Mouse (Mus musculus): ENCODE results near the gene Tagap. TPM values are rescaled to one million over a fixed set of nuclear protein-coding genes. Genes with fewer than 3 reads are reported as not detected.

Tagap gene
- polyA plus RNA-seq, 1 experiment from 2014 or later, result 1.5 TPM

DNA sequence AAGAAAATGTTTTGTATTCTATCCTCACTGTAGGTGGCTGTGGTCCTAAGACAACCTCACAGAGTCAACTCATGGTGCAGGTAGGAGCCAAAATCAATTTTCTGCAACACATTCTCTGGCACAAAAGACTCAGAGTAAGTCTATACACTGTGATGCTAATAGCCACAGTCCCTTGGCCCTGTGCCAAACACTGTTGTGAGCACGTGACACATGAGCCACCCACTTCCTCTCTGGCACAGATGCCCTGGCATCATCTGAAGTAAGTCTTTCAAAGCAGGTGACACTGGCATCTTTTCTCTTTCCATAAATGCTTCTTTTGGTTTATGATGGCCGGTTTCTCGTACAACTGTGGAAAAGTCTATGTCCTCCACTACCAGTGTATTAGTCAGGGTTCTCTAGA, 23.4 kb upstream of the Tagap start:
- no peak overlapping the region for H3K9ac ChIP-seq (replicated peaks)
- TF ChIP-seq EP300 (IDR thresholded peaks at IDR 0.05; ENCODE audit: low read depth) (no peak), CTCF (IDR thresholded peaks at IDR 0.05; ENCODE audit: low read depth) (no peak)
- peak; percentile 27 for DNase-seq
- H3K4me3 ChIP-seq (ENCODE audit: low read depth, low read length), result no peak overlapping the region
- ATAC-seq, result no peak
- no peaks in the 10 kb centered on the region for H3K36me3 ChIP-seq (replicated peaks; ENCODE audit: insufficient read depth, low read length)
- H3K9me3 ChIP-seq (ENCODE audit: low read length), result no peaks in the 10 kb centered on the region
- H3K4me2 ChIP-seq (ENCODE audit: low read depth, low read length), result no peak overlapping the region
- 67% methylated on average over 3 of the region's 3 CpGs for WGBS (ENCODE audit: insufficient replicate concordance)
- no peak overlapping the region for H3K27ac ChIP-seq (ENCODE audit: low read depth)
- H3K27me3 ChIP-seq (ENCODE audit: insufficient read depth, low read length), result no peaks in the 10 kb centered on the region
- H3K4me1 ChIP-seq (ENCODE audit: insufficient read depth), result no peaks in the 10 kb centered on the region; the same call in 1 of the 2 replicates

DNA sequence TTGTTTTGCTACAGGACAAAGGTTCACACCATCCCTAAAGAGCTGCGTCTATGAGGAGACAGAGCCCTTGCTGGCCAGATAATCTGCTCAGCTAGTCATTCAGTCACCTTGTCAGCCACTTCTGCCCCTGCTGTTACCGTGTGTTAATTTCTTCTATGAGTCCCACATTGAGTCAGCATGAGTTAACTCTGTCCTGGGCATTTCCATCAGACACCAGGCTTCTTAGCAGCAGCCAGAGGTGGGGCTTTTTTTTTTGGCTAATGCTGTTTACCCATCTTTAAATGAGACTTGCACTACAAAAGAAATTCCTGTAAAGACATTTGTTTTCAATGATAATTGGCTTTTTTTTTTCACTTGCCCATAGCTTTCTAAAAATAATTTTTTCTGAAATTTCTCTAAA, 20.8 kb upstream of the Tagap start:
- ATAC-seq, result no peak
- TF ChIP-seq EP300 (IDR thresholded peaks at IDR 0.05; ENCODE audit: low read depth), result no peak
- no peak for TF ChIP-seq CTCF (IDR thresholded peaks at IDR 0.05; ENCODE audit: low read depth)
- WGBS (ENCODE audit: insufficient replicate concordance), result 28% methylated on average over 2 of the region's 2 CpGs
- DNase-seq, result no peak
- Histone ChIP-seq H3K36me3 (replicated peaks; ENCODE audit: insufficient read depth, low read length) (no peaks in the 10 kb centered on the region), H3K27me3 (ENCODE audit: insufficient read depth, low read length) (no peaks in the 10 kb centered on the region), H3K4me1 (ENCODE audit: insufficient read depth) (no peaks in the 10 kb centered on the region), H3K27ac (ENCODE audit: low read depth) (no peak overlapping the region), H3K9me3 (ENCODE audit: low read length) (no peaks in the 10 kb centered on the region), H3K4me3 (ENCODE audit: low read depth, low read length) (no peak overlapping the region), H3K4me2 (ENCODE audit: low read depth, low read length) (no peak overlapping the region), H3K9ac (replicated peaks) (no peak overlapping the region)

DNA sequence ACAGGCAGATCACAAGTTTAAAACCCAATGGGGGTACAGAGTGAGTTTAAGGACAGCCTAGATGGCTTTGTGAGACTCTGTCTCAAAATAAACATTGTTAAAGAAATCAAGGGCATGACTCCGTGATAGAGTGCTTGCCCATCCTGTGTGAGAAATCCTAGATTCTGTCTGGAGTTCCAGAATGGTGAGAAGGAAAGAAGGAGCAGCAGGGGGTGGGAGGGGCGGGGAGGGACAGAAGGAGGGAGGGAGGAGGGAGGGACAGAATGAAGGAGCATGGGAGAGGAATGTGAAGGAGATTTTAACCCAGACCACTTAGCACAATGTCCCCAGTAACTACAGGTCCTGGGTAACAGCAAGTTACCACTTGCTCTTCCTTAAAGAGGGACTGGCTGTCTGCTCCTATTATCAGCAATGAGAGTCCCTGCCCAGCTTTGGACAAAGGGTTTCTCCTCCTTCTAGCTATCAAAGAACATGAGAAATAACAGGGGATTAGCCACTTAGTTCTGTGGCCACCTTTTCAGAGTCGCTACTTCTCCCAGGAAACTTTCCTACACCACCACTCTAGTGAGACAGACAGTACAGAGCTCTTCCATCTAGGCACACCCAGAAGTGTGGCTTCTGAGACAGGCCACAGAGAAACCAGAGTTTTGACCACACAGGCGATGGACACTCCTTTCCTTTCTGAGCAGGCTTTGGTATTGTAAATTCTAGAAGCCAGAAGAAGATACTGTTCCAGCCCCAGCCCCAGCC, 19.7 kb upstream of the Tagap start:
- H3K9ac ChIP-seq (replicated peaks), result no peak overlapping the region
- no peak overlapping the region for H3K4me3 ChIP-seq (ENCODE audit: low read depth, low read length)
- peaks cover 3% of the 10 kb centered on the region; the same call in 1 of the 2 replicates for H3K9me3 ChIP-seq (ENCODE audit: low read length)
- H3K36me3 ChIP-seq (replicated peaks; ENCODE audit: insufficient read depth, low read length), result no peaks in the 10 kb centered on the region
- ATAC-seq (no peak), DNase-seq (no peak)
- TF ChIP-seq CTCF (IDR thresholded peaks at IDR 0.05; ENCODE audit: low read depth), result no peak
- no peak overlapping the region for H3K4me2 ChIP-seq (ENCODE audit: low read depth, low read length)
- H3K27ac ChIP-seq (ENCODE audit: low read depth), result no peak overlapping the region
- 0 out of 2 replicates have a peak, but pooled peaks cover 2% of the 10 kb centered on the region for H3K27me3 ChIP-seq (ENCODE audit: insufficient read depth, low read length)
- WGBS (ENCODE audit: insufficient replicate concordance), result 45% methylated on average over 4 of the region's 4 CpGs
- H3K4me1 ChIP-seq (ENCODE audit: insufficient read depth), result no peaks in the 10 kb centered on the region

DNA sequence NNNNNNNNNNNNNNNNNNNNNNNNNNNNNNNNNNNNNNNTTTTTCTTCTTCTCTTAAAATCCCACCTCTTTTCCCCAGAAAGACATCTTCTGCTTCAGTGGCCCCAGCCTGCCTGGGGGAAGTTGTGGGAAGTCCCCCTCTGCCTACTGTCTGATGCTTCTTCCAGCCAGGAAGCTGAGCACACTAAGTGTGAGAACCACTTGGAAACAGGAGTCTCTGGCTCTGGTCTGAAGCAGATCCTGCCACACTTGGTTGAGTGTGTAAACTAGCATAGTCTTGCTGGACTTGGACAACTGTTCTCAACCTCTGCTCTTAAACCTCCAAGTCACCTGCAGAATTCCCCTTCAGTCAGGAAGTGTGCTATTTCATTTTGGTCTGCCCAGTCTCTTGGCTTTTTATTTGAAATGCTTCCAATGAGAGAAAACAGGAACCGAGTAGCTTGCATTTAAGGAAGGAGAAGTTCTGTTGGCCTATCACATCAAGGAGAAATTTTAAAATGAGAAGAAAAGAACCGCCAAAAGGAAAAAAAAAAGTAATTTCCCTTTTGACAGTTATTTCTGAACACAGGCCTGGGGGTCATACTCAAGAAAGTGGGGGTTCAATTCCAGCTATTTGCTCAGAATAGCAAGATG, 11.1 kb upstream of the Tagap start:
- peak overlapping the region; percentile 48 for H3K27ac ChIP-seq (ENCODE audit: low read depth)
- DNase-seq, result no peak
- no peak for ATAC-seq
- no peaks in the 10 kb centered on the region for H3K36me3 ChIP-seq (replicated peaks; ENCODE audit: insufficient read depth, low read length)
- no peak overlapping the region for H3K4me3 ChIP-seq (ENCODE audit: low read depth, low read length)
- no peak overlapping the region for H3K4me2 ChIP-seq (ENCODE audit: low read depth, low read length)
- TF ChIP-seq EP300 (IDR thresholded peaks at IDR 0.05; ENCODE audit: low read depth) (no peak), CTCF (IDR thresholded peaks at IDR 0.05; ENCODE audit: low read depth) (no peak)
- no peak overlapping the region for H3K9ac ChIP-seq (replicated peaks)
- H3K4me1 ChIP-seq (ENCODE audit: insufficient read depth), result peaks cover 4% of the 10 kb centered on the region; the same call in 1 of the 2 replicates
- 26% methylated on average over 2 of the region's 2 CpGs for whole genome bisulfite sequencing (ENCODE audit: insufficient replicate concordance)
- peaks cover 5% of the 10 kb centered on the region; the same call in 1 of the 2 replicates for H3K9me3 ChIP-seq (ENCODE audit: low read length)
- H3K27me3 ChIP-seq (ENCODE audit: insufficient read depth, low read length), result 0 out of 2 replicates have a peak, but pooled peaks cover 3% of the 10 kb centered on the region

DNA sequence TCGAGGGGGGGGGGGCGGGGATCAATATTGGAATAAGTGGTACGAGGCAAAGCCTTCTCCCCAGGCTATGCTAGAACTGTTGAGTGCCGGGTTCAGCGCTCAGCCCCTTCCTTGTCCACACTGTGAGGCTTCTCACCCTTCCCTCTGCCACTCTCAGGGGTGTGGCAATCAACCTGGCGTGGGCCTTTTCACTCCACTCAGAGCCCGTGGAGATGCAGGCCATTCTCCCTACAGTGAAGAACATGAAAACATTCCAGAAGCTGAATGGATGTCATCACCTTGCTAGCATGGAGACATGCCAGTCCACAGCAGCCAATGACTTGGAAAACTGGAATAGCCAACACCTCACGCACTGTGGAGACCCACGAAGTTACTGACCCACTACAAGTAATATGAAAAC, 10.0 kb upstream of the Tagap start:
- Histone ChIP-seq H3K4me3 (ENCODE audit: low read depth, low read length) (no peak overlapping the region), H3K4me2 (ENCODE audit: low read depth, low read length) (no peak overlapping the region), H3K4me1 (ENCODE audit: insufficient read depth) (peaks cover 4% of the 10 kb centered on the region; the same call in 1 of the 2 replicates), H3K9me3 (ENCODE audit: low read length) (peaks cover 5% of the 10 kb centered on the region; the same call in 1 of the 2 replicates), H3K27me3 (ENCODE audit: insufficient read depth, low read length) (0 out of 2 replicates have a peak, but pooled peaks cover 3% of the 10 kb centered on the region), H3K9ac (replicated peaks) (no peak overlapping the region), H3K27ac (ENCODE audit: low read depth) (no peak overlapping the region), H3K36me3 (replicated peaks; ENCODE audit: insufficient read depth, low read length) (no peaks in the 10 kb centered on the region)
- 76% methylated on average over 9 of the region's 9 CpGs for WGBS (ENCODE audit: insufficient replicate concordance)
- DNase-seq (no peak), ATAC-seq (no peak)
- no peak for TF ChIP-seq EP300 (IDR thresholded peaks at IDR 0.05; ENCODE audit: low read depth)
- TF ChIP-seq CTCF (IDR thresholded peaks at IDR 0.05; ENCODE audit: low read depth), result no peak

DNA sequence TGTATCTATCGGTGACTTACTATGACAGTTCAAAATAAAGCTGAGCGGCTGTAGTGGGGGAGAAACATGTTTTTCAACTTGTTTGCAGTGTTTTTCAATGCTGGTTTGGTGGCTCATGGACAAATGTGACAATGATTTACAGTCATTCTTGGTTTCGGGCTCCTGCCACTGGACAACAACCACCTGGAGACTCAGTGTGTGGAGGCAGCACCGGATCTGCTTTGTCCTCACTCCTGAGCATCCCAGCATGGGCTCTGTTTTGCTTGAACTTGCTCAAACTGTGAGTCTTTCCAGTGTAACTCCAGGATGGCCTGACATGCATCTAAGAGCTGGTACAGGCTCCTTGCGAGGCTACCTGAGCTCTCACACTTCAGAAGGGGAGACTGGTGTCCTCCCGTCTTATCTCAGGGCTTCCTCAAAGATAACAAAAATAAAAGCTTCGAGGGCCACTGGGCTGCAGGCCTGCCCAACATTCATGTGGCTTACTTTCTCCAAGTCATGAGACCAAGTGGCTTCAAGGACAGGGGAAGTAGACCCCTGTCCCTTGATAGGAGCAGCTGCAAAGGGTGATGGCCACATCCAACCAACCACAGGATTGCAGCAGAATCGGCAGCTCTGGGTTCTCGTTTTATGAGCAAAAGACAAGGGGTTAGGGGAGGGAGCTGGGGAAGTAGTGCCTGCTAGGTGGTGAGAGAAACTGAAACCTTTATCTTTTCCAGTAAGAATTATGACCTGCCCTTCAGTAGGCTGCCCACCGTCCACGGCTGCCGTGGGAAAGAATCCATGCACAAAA, 8.8 kb upstream of the Tagap start:
- WGBS (ENCODE audit: insufficient replicate concordance), result 45% methylated on average over 12 of the region's 12 CpGs
- DNase-seq (peak; percentile 62), ATAC-seq (peak; percentile 53)
- H3K9ac ChIP-seq (replicated peaks), result no peak overlapping the region
- H3K4me1 ChIP-seq (ENCODE audit: insufficient read depth), result peaks cover 4% of the 10 kb centered on the region; the same call in 1 of the 2 replicates
- no peaks in the 10 kb centered on the region for H3K36me3 ChIP-seq (replicated peaks; ENCODE audit: insufficient read depth, low read length)
- TF ChIP-seq CTCF (IDR thresholded peaks at IDR 0.05; ENCODE audit: low read depth), result no peak
- TF ChIP-seq EP300 (IDR thresholded peaks at IDR 0.05; ENCODE audit: low read depth), result no peak
- no peak overlapping the region for H3K4me2 ChIP-seq (ENCODE audit: low read depth, low read length)
- no peak overlapping the region for H3K4me3 ChIP-seq (ENCODE audit: low read depth, low read length)
- H3K27me3 ChIP-seq (ENCODE audit: insufficient read depth, low read length), result no peaks in the 10 kb centered on the region
- H3K9me3 ChIP-seq (ENCODE audit: low read length), result no peaks in the 10 kb centered on the region
- H3K27ac ChIP-seq (ENCODE audit: low read depth), result peak overlapping the region; percentile 67

Data from liver, postnatal 0 days (tissue).